Mouse (Mus musculus) limb, embryonic 14.5 days (tissue): ENCODE results near the gene 4930442H23Rik. TPM values are rescaled to one million over a fixed set of nuclear protein-coding genes. Genes with fewer than 3 reads are reported as not detected.

Experiments
- ATAC-seq: fragments of 200-750 bp; cut with Nextera tagmentation; 2 replicates; pipeline ENCODE4 v1.8.0; 2017; ENCODE audit warnings: low read depth, moderate number of reproducible peaks, moderate TSS enrichment; ENCODE audit not compliant: low FRiP score
- DNase-seq: peaks from one replicate; pipeline ENCODE4 v3.0.0-alpha.2; 2015; ENCODE audit warnings: low spot score
- H3K27ac ChIP-seq: fragments of 300-500 bp; sonication (generic); replicated peaks from 2 replicates; pipeline ENCODE4 v1.5.1; 2014; ENCODE audit warnings: low read depth, mild to moderate bottlenecking, low read length, moderate library complexity, mixed read lengths
- H3K27me3 ChIP-seq: fragments of 300-500 bp; sonication (generic); 2 replicates; pipeline ENCODE4 v1.6.1; 2014; ENCODE audit warnings: low read length, mixed read lengths; ENCODE audit not compliant: control insufficient read depth, insufficient read depth
- H3K36me3 ChIP-seq: fragments of 300-500 bp; sonication (generic); 2 replicates; pipeline ENCODE4 v1.6.1; 2014; ENCODE audit warnings: mild to moderate bottlenecking, low read length, moderate library complexity, mixed read lengths; ENCODE audit not compliant: control insufficient read depth, insufficient read depth
- H3K4me1 ChIP-seq: fragments of 300-500 bp; sonication (generic); 2 replicates; pipeline ENCODE4 v1.6.1; 2014; ENCODE audit warnings: antibody characterized with exemption, low read length, mixed read lengths; ENCODE audit not compliant: control insufficient read depth, insufficient read depth
- H3K4me2 ChIP-seq: fragments of 300-500 bp; sonication (generic); replicated peaks from 2 replicates; pipeline ENCODE4 v1.6.1; 2014; ENCODE audit warnings: low read depth, mild to moderate bottlenecking, low read length, moderate library complexity; ENCODE audit not compliant: severe bottlenecking
- H3K4me3 ChIP-seq: fragments of 300-500 bp; sonication (generic); replicated peaks from 2 replicates; pipeline ENCODE4 v1.5.1; 2014; ENCODE audit warnings: low read length
- H3K9ac ChIP-seq: fragments of 300-500 bp; sonication (generic); 2 replicates; pipeline ENCODE4 v1.6.1; 2014; ENCODE audit warnings: mild to moderate bottlenecking, low read depth, low read length, moderate library complexity; ENCODE audit not compliant: severe bottlenecking
- H3K9me3 ChIP-seq: fragments of 300-500 bp; sonication (generic); 2 replicates; pipeline ENCODE4 v1.6.1; 2016; ENCODE audit warnings: low read length; ENCODE audit not compliant: control insufficient read depth
- POLR2A ChIP-seq: fragments of 200-500 bp; IDR thresholded peaks from 2 replicates; pipeline ENCODE4 v1.8.0; 2012; ENCODE audit warnings: inconsistent platforms, mild to moderate bottlenecking, moderate library complexity, borderline replicate concordance; ENCODE audit not compliant: insufficient read depth, insufficient read length; ENCODE audit errors: extremely low read depth
- WGBS: fragments of 180-500 bp; shearing (Covaris S2); extraction: QIAGEN DNeasy Blood & Tissue Kit; methylation state at CpG from one replicate; pipeline ENCODE4 v1.1.7; 2014; 5-methylcytosine and 5-hydroxymethylcytosine counted together
- polyA plus RNA-seq, 2 experiments: library from polyadenylated mRNA; depleted of rRNA in 1 of 2; stranded (reverse) in 1 of 2; unstranded in 1 of 2; fragments of >200 nt; fragmentation: Nextera tagmentation in 1 of 2; extraction: Ambion mirVana in 1 of 2; gene quantifications; 2 replicates each; pipeline versions ENCODE4 v1.2.1 to v1.2.3; 2012 to 2014

4930442H23Rik gene
- polyA plus RNA-seq, 2 experiments, result not detected

DNA sequence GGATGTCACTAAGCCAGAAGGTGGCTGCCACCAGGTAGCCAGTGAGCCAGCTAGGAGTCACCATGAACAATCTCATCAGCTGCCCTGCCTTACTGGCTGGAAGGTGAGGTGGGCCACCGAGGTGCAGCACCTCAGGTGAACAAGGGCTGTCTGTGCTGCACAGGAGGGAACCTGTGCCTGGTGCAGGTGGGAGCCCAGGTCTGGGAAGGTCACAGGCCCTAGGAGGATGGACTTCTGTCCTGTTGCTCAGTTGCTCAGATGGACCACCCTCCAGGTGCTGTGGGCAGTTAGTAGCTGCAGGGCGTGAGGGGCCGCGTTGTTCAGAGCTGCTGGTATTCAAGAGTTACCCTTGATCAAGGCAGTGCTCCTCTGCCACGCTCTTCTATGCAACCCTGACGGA, 33.2 kb upstream of the 4930442H23Rik start:
- DNase-seq (no peak), ATAC-seq (peak; percentile 23; the same call in 1 of the 2 replicates)
- 83% methylated on average over 6 of the region's 6 CpGs for WGBS
- H3K27ac ChIP-seq, result no peak overlapping the region
- no peak overlapping the region for H3K9ac ChIP-seq
- no peaks in the 10 kb centered on the region for H3K9me3 ChIP-seq
- no peaks in the 10 kb centered on the region for H3K36me3 ChIP-seq
- H3K4me3 ChIP-seq, result no peak overlapping the region
- no peak for TF ChIP-seq POLR2A
- no peaks in the 10 kb centered on the region for H3K27me3 ChIP-seq
- H3K4me1 ChIP-seq, result no peaks in the 10 kb centered on the region
- no peak overlapping the region for H3K4me2 ChIP-seq

DNA sequence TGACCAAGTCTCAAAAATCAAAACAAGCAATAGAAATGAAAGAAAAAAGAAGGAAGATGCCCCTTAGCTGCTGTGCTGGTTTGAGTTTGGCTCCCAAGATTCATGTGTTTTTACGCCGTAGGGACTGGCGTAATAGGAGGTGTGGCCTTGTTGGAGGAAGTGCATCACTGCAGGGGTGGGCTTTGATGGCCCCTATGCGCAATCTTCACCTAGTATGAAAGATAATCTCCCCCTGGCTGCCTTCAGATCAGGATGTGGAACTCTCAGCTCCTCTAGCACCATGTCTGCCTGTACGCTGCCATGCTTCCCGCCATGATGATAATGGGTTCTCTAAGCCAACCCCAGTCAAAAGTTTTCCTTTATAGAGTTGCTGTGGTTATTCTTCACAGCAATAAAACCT, 32.6 kb upstream of the 4930442H23Rik start:
- Histone ChIP-seq H3K36me3 (no peaks in the 10 kb centered on the region), H3K27me3 (no peaks in the 10 kb centered on the region), H3K4me3 (no peak overlapping the region), H3K9me3 (no peaks in the 10 kb centered on the region), H3K4me2 (no peak overlapping the region), H3K27ac (no peak overlapping the region), H3K4me1 (no peaks in the 10 kb centered on the region), H3K9ac (no peak overlapping the region)
- no peak for DNase-seq
- ATAC-seq, result no peak
- TF ChIP-seq POLR2A, result no peak
- 77% methylated on average over 6 of the region's 6 CpGs for WGBS

DNA sequence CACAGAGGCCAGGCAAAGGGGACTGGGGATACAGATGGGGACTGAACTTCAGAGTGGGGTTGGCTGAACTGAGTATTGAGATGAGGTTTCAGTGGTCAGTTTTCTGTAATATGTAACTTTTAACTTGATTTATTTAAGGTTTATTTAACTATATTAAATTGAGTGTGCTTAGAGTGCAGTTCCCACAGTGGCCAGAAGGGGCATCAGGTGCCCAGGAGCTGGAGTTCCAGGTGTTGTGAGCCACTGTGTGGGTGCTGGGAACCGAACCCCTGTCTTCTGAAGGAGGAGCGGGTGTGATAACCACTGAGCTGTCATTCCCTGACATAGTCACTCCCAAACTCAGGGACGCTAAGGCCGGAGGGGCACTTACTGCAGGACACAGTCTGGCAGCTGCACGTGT, 26.5 kb upstream of the 4930442H23Rik start:
- no peak for TF ChIP-seq POLR2A
- H3K4me1 ChIP-seq, result no peaks in the 10 kb centered on the region
- H3K4me3 ChIP-seq, result no peak overlapping the region
- no peaks in the 10 kb centered on the region for H3K36me3 ChIP-seq
- no peak overlapping the region for H3K9ac ChIP-seq
- H3K4me2 ChIP-seq, result no peak overlapping the region
- no peak for ATAC-seq
- no peak for DNase-seq
- WGBS, result 94% methylated on average over 5 of the region's 5 CpGs
- no peak overlapping the region for H3K27ac ChIP-seq
- H3K27me3 ChIP-seq, result no peaks in the 10 kb centered on the region
- 0 out of 2 replicates have a peak, but pooled peaks cover 4% of the 10 kb centered on the region for H3K9me3 ChIP-seq

DNA sequence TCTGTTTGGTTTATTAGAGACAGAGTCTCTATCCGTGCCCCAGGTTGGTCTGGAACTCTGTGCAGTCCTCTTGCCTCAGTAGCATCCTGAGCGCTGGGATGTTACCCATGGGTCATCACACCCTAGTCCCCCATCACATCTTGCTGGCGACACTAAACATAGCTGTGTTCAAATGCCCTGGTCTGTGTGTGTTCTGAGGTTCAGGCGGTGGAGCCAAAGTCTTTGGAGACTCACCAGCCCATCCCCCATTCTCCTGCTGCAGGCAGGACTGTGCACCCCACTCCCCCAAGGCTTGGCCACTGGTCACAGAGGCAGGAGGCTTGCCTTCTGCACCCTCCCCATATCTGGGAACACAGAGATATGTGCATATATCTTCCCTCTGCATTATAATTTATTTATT, 20.5 kb upstream of the 4930442H23Rik start:
- Histone ChIP-seq H3K4me1 (no peaks in the 10 kb centered on the region), H3K4me2 (no peak overlapping the region), H3K27ac (no peak overlapping the region), H3K9me3 (no peaks in the 10 kb centered on the region), H3K9ac (no peak overlapping the region), H3K27me3 (no peaks in the 10 kb centered on the region; the same call in 1 of the 2 replicates), H3K36me3 (no peaks in the 10 kb centered on the region), H3K4me3 (no peak overlapping the region)
- no peak for TF ChIP-seq POLR2A
- ATAC-seq, result no peak
- WGBS, result 76% methylated on average over 4 of the region's 4 CpGs
- DNase-seq, result no peak

DNA sequence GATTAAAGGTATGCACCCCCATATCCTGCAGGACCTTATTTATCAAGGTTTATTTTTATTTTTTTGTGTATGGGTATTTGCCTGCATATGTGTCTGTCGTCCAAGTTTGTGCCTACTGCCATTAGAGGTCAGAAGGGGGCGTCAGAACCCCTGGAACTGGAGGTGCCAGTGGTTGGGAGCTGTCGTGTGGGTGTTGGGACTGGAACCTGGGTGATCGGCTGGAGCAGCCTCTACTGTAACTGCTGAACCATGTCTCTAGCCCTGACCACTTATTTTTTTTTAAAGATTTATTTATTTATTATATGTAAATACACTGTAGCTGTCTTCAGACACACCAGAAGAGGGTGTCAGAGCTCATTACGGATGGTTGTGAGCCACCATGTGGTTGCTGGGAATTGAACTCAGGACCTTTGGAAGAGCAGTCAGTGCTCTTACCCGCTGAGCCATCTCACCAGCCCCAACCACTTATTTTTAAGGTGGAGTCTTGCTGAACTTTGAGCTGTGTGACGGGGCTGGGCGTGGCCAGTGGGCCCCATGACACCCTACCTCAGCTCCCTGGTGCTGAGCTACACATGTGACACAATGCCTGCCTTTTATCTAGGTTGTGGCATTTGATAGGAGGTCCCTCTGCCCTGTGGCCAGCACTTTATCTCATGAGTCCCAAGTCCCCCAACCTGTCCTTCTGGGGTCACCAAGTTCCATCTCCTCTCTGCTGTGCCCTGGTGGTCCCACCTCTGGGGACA, 19.5 kb upstream of the 4930442H23Rik start:
- TF ChIP-seq POLR2A, result no peak
- no peaks in the 10 kb centered on the region for H3K9me3 ChIP-seq
- no peak for DNase-seq
- no peaks in the 10 kb centered on the region for H3K4me1 ChIP-seq
- no peak overlapping the region for H3K4me2 ChIP-seq
- 64% methylated on average over 8 of the region's 8 CpGs for WGBS
- H3K9ac ChIP-seq, result no peak overlapping the region
- H3K27ac ChIP-seq, result no peak overlapping the region
- no peaks in the 10 kb centered on the region for H3K36me3 ChIP-seq
- no peak overlapping the region for H3K4me3 ChIP-seq
- H3K27me3 ChIP-seq, result no peaks in the 10 kb centered on the region; the same call in 1 of the 2 replicates
- ATAC-seq, result no peak
